Mouse (Mus musculus): Measurements from ENCODE around the gene Fam111a.

DNA sequence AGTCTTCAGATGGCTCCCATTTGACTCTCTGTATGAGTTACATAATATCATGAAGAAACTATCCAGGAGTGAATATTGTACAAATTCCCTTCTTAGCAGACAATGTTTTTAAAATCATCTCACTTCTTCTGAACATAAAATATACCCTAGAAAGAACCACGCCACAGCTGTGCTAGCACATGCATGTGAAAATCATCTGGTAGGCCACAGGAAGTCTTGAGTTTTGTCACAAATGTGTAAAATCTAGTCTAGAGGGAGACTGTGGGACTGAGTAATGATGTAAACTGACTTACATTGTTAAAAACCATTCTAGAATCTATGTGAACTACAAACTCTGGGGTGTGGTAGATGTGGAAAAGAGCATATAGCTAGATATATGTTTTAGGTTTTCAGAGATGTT lies 26.1 kb downstream of the Fam111a start:
- no peak for TF ChIP-seq USF2 (conservative IDR thresholded peaks at IDR 0.05; ENCODE audit: low read depth, low read length)
- no peak for TF ChIP-seq CTCF (conservative IDR thresholded peaks at IDR 0.05 in 1 of 2, IDR thresholded peaks at IDR 0.05 in 1 of 2; ENCODE audit: low read depth in 2 of 2, low read length in 2 of 2)
- TF ChIP-seq ZNF384 (IDR thresholded peaks at IDR 0.05; ENCODE audit: low read depth, low read length): no peak
- no peak for TF ChIP-seq USF1 (IDR thresholded peaks at IDR 0.05; ENCODE audit: low read depth, low read length)
- TF ChIP-seq UBTF (IDR thresholded peaks at IDR 0.05; ENCODE audit: low read depth, low read length): no peak
- no peak for TF ChIP-seq POLR2A (IDR thresholded peaks at IDR 0.05; ENCODE audit: low read depth, low read length)
- peak; percentile 88; the same call in 1 of the 2 replicates for TF ChIP-seq MXI1 (IDR thresholded peaks at IDR 0.05; ENCODE audit: low read depth, low read length)
- no peak for TF ChIP-seq MAFK (IDR thresholded peaks at IDR 0.05; ENCODE audit: insufficient replicate concordance, low read length)
- peak; percentile 68; the same call in 1 of the 2 replicates for TF ChIP-seq IRF4 (IDR thresholded peaks at IDR 0.05; ENCODE audit: low read depth, low read length)
- no peak for TF ChIP-seq ZC3H11A (IDR thresholded peaks at IDR 0.05; ENCODE audit: low read depth, low read length)
